Mouse (Mus musculus) embryonic stem cell, embryonic (primary cell): ENCODE data around the gene Eef1e1.
"Not testable (repeated sequence)": the region's sequence is repeated elsewhere in the genome, so short reads cannot be mapped to it uniquely, and the experiment has no call there.

ENCODE experiments used
- CTCF ChIA-PET, 4 experiments: fragments of 300-600 bp in 2 of 4; fragments of 350-600 bp in 2 of 4; sonication (Branson Sonifier 250); formaldehyde crosslinking; loops; one replicate each; lab custom pipeline; 2022; ENCODE audit warnings: inconsistent platforms in 2 of 4; lab: Charles Lee
- POLR2A ChIA-PET, 4 experiments: fragments of 300-600 bp in 2 of 4; fragments of 350-600 bp in 2 of 4; sonication (Branson Sonifier 250); formaldehyde crosslinking; loops; one replicate each; lab custom pipeline; 2022; ENCODE audit warnings: antibody characterized with exemption in 4 of 4, inconsistent platforms in 1 of 4; lab: Charles Lee

The Eef1e1 gene

DNA sequence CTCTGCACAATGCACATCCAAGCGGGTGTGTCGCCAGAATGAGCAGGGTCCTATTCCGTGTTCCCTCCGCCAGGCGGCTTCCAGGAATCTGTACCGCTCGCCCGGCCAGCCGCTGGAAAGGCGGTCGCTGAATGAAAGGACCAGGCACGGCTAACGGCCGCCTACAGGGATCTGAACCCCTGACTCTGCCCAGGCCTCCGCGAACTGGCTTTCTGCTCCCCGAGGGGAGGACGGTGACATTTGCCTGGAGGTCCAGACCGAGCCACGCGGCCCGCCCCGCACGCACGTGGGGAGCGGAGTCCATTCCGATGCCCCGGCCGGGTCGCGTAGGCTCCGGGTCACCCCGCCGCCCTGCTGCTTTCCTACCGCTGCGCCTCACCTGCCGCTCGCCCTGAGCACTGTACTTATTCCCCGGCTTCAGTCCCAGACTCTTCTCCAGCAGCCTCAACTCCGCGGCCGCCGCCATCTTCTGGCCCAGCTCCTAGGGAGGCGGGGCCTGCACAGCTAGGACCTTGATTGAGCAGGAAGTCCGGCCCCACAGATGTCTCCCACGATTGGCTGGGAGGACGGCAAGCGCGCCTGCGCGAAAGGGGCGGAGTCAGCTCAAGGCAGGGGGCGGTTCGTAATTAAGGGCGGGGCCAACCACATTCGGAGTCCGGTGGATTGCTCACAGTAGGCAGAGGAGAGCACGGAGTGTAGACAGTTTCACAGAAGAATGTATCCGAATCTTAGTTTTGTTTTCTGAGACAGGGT is at the start of gene Eef1e1:
Eef1e1 (minus strand) TSS at position 531 of the 753 bp plus-strand sequence.
- ChIA-PET CTCF (interaction anchor here (0.6 to 1.1 kb wide), 4 partner anchors 8 to 536 kb away, joined by 3 to 8 read pairs (median 3); no protein-coding TSS in a partner anchor), POLR2A (interaction anchor here in 3 of 4 experiments (0.6 to 1.1 kb wide), 28 partner anchors 8 to 454 kb away, joined by 3 to 15 read pairs (median 4); partner anchors contain the start of gene Snrnp48 (in 1 of the 3))

DNA sequence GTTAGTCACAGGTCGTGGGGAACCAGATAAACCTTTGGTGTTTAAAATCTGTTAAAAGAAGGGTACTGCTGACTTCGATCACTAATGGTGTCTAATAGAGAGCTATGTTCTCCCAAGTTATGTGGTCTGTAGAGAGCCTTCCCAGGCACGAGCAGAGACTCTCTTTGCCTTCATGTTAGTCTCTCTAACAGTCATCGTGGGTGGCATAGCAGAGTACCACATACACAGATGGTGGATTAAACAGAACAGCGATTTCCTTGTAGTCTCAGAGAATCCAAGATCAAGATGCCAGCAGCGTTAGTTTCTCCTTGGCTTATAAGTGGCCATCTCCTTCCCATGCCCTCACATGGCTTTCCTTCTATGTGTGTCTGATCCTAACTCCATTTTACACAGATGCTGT is 32.0 kb upstream of the Eef1e1 start:
- ChIA-PET CTCF (interaction anchor here in 2 of 4 experiments (0.6 to 1.0 kb wide), 2 partner anchors 75 to 101 kb away, joined by 5 read pairs; no protein-coding TSS in a partner anchor), POLR2A (interaction anchor here in 3 of 4 experiments (0.5 to 1.2 kb wide), 4 partner anchors 10 to 382 kb away, joined by 3 to 4 read pairs (median 3); no protein-coding TSS in a partner anchor)

DNA sequence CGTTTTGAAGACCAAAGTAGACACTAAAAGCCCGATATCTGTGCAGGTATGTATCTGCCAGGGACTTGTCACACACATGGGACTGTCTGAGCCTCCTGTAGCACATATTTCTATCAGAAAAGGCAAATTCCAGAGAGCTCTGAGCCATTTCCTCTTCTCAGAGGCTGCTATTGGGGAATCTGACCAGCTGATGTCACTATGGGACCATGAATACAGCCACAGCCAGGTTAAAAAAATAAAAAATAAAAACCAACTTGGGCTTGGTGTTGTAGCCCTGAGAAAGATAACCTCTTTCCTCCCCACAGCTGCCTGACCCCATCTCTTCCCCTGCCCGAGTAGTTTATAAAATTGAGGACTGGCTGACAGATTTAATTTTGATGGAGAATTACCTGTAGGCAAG is 31.2 kb upstream of the Eef1e1 start:
- POLR2A ChIA-PET: interaction anchor here in 2 of 4 experiments (0.8 to 1.2 kb wide), 2 partner anchors 10 to 22 kb away, joined by 3 read pairs; no protein-coding TSS in a partner anchor
- CTCF ChIA-PET: interaction anchor here in 3 of 4 experiments (0.6 kb wide), 4 partner anchors 14 to 322 kb away, joined by 3 read pairs; partner anchors contain the start of gene Eef1e1 (in 1 of the 3)

DNA sequence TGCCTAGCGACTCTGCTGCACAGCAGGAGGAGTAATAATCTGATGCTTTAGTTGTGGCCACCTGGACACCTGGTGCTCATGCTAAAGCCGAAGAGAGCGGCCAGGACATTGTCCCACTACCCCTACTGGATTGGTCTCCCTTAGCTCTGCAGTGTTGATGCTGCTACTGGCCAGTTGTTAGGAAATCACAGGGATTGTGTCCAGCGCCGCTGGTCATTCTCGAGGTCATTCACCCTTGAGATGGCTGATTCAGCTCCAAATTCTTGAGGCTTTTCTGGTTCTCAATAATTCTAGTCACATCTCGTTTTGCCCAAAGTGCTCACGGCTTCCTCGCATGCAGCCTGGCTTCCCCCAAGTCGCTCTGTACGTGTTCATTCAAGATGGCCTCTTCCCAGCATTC is 29.9 kb upstream of the Eef1e1 start:
- ChIA-PET CTCF (no interaction called here), POLR2A (no interaction called here)

DNA sequence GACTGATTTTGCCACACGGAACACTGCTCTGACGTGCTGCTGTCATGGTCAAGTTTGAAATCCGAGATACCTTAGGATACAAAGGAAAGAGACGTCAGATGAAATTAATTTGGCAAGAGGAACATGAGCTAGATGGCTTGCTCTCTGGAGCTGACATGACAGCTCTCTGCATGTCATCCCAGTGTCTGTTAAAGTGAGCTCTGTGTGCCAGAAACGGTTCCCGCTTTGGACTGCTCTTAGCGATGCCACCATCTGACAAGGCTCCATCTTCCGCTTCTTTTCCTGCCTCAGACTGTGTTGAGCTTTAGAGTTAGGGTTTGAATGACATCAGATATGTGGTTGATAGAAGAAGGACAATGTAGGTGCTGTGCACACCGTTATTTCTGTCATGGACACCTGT is 13.5 kb upstream of the Eef1e1 start:
- ChIA-PET POLR2A (interaction anchor here in 2 of 4 experiments (0.5 to 1.8 kb wide), 5 partner anchors 11 to 60 kb away, joined by 3 to 12 read pairs (median 4); partner anchors contain the start of gene Eef1e1 (in 2 of the 2)), CTCF (no interaction called here)

DNA sequence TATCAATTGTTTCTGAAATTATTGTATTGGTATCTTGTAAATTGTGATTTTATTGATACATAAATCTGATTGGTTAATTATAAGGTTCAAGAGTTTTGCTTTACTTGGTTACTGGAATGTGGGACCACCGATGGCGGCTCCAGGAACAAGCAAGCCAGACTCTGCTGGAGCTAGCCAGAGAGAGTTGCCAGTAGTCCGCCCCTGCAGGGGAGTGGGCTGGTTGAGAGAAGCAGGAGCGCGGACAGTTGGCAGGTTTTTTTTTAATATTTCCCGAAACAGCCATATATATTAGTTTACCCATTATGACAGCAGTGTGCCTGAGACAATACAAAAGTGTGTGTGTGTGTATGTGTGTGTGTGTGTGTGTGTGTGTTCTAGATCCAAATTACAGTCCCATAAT is 12.6 kb upstream of the Eef1e1 start:
- POLR2A ChIA-PET: interaction anchor here in 2 of 4 experiments (0.7 to 1.6 kb wide), 4 partner anchors 13 to 61 kb away, joined by 3 to 4 read pairs (median 4); partner anchors contain the start of gene Eef1e1 (in 1 of the 2)
- CTCF ChIA-PET: not testable (repeated sequence)

DNA sequence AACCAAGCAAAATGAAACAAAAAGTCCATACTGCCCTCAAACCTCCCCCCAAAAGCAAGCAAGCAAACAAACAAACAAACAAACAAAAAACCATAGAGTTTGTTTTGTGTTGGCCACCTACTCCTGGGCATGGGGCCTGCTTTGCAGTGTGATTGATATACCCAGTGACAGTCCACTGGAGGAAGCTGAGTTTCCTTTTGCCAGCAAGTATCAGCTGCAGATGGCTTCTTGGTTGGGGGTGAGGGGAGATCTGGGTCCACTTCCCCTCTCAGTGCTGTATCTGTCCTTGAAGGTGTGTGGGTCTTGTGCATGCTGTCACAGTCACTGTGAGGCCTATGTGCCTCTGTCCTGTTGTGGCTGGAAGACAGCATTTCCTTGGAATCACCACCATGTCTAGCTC is 11.2 kb upstream of the Eef1e1 start:
- ChIA-PET POLR2A (interaction anchor here in 2 of 4 experiments (0.7 to 1.2 kb wide), 3 partner anchors 11 to 20 kb away, joined by 3 read pairs; partner anchors contain the start of gene Eef1e1 (in 1 of the 2)), CTCF (no interaction called here)

DNA sequence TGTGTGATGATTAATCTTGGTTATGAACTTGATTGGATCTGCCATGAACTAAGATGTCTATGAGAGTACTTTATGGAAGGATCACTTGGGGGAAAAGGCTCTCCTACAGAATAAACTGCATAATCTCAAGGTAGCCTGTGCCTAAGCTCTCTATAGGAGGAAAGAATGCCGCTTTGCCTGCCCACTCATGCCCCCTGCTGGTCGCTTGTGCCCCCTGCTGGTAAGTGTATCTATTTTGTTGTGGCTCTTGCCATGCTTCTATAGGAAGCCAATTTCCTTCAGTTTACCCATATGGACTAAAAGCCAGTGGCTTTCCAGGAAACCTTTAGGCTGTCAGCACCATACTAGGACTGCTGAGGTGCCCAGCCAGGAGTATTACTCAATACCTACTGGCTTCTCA is 9.7 kb upstream of the Eef1e1 start:
- CTCF ChIA-PET: interaction anchor here in 3 of 4 experiments (0.6 to 1.0 kb wide), 8 partner anchors 10 to 433 kb away, joined by 3 to 8 read pairs (median 3); partner anchors contain the start of gene Eef1e1 (in 1 of the 3)
- POLR2A ChIA-PET: interaction anchor here in 3 of 4 experiments (1.0 to 2.7 kb wide), 9 partner anchors 10 to 22 kb away, joined by 3 to 15 read pairs (median 5); partner anchors contain the start of gene Eef1e1 (in 3 of the 3)

DNA sequence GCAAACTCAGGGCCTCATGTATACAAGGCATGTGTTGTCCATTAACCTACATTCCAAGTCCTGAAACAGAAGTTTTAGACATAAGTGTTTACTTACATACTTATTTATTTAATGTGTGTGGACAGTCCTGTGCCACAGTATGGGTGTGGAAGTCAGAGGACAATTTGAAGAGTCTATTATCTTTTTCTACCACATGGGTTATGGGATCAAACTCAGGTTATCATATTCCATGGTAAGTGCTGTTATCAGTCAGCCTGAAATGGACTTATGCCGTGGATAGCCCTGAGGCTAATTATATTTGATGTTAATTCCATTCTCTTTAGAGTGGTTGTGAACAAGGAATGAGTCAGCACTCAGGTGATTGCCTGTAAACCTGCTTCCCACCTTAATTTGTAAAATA is 5.9 kb upstream of the Eef1e1 start:
- POLR2A ChIA-PET: no interaction called here

DNA sequence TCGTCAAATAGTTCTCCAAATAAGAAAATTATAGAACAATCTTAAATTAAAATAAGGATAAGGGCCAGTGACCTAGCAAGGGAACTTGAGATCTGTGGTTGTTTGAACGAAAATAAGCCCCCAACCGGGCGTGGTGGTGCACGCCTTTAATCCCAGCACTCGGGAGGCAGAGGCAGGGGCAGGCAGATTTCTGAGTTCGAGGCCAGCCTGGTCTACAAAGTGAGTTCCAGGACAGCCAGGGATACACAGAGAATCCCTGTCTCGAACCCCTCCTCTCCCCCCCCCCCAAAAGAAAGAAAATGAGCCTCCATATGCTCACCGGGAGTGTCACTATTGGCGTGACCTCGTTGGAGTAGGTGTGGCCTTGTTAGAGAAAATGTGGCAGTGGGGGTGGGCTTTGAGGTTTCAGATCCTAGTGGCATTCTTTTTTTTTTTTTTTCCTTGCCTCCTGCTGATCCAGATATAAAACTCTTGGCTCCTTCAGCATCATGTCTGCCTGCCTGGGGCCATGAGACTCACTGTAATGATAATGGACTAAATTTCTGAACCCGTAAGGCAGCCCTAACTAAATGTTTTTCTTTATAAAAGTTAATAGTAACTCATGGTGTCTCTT is 772 bp upstream of the Eef1e1 start:
- POLR2A ChIA-PET: interaction anchor here in 3 of 4 experiments (0.8 to 1.1 kb wide), 20 partner anchors 9 to 455 kb away, joined by 3 to 15 read pairs (median 4); partner anchors contain the start of gene Snrnp48 (in 1 of the 3)
- CTCF ChIA-PET: interaction anchor here in 2 of 4 experiments (0.9 to 1.1 kb wide), 2 partner anchors 9 kb away, joined by 3 to 8 read pairs; no protein-coding TSS in a partner anchor

More for the DNA sequence above, 5.9 kb upstream of the Eef1e1 start:
- CTCF ChIA-PET: no interaction called here

DNA sequence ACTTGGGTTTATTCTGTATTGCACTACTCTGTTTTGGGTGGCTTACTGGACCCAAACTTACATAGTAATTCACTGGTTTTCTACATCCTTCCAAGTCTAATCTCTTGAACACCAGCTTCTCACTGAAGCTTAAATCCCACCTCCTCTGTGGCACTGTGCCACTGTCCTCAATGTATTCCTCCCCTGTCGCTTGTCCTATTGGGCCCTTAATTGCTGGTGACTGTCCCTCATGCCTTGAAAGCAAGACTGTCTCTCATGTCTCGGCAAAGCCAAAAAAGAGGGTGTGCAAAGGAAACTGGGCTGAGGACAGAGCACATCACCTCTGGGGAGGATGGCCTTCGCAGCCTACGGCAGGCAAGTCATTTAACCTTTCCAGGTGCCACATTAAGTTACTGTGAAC is 993 bp downstream of the Eef1e1 start:
- ChIA-PET POLR2A (interaction anchor here in 1 of 4 experiments (0.6 to 4.4 kb wide), 5 partner anchors 12 to 169 kb away, joined by 3 to 34 read pairs (median 3); no protein-coding TSS in a partner anchor), CTCF (interaction anchor here in 1 of 4 experiments (1.5 kb wide), 1 partner anchor 11 kb away, joined by 3 read pairs; no protein-coding TSS in a partner anchor)

DNA sequence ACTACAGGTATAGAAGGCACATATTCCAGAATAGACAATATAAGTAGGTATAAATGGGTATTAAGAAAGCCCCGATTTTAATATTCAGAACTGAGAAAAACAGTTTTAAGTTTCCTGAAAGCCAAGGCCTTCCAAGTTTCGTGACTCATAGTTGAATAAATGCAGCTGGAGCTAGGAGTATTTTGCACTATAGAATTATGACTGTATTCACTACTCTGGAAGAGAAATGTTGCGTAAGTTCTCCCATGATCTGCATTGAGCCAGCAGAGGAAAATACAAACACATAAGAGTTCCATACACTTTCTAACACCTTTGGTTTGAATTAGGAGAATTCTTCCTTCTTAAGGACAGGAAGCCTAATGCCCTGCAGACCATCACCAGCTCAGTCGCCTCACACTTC is 8.6 kb downstream of the Eef1e1 start:
- POLR2A ChIA-PET: interaction anchor here in 3 of 4 experiments (0.6 to 3.1 kb wide), 9 partner anchors 9 to 44 kb away, joined by 3 to 14 read pairs (median 4); partner anchors contain the start of gene Eef1e1 (in 3 of the 3)
- CTCF ChIA-PET: interaction anchor here in 1 of 4 experiments (1.1 kb wide), 1 partner anchor 9 kb away, joined by 3 read pairs; the partner anchor contains the start of gene Eef1e1

DNA sequence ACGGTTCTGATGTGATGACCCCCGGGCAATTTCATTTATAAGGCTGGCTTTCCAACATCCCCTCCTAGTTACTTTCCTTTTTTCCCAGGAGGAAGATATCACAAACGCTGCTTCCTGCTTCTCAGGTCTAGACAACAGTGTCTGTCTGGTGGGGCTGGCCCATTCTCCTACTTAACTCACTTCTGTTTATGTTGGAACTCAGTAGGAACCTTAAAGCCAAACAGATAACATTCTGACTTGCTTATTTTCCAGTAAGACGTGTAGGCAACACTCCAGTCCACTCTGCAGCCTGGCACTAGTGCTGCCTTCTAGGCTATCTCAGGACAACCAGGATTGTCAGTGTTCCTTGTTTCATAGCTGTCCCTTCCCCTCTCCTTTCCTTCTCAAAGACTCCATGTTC is 9.8 kb downstream of the Eef1e1 start:
- CTCF ChIA-PET: interaction anchor here in 1 of 4 experiments (0.7 kb wide), 1 partner anchor 19 kb away, joined by 4 read pairs; no protein-coding TSS in a partner anchor
- POLR2A ChIA-PET: interaction anchor here in 2 of 4 experiments (0.6 to 5.9 kb wide), 11 partner anchors 7 to 900 kb away, joined by 3 to 34 read pairs (median 3); partner anchors contain the start of gene Eef1e1 (in 2 of the 2)

DNA sequence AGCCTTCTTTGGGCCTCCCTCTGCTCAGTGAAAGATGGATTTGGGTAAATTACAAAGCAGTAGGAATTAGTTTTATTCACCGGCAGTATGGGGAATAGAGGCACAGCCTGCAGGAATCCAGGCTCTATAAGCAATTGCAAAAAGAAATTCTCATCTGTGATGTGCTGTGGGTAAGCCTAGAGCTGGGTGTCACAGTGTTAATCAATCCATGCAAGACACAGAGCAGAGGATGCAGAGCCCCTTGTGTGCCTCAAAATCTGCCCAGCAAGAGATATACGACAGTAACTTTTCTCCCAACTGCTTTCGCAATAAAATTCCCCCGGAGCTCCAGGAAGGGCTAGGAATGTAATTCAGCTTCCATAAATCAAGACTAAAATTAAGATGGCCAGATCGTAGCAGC is 17.4 kb downstream of the Eef1e1 start:
- ChIA-PET CTCF (interaction anchor here in 2 of 4 experiments (0.5 to 1.2 kb wide), 2 partner anchors 15 to 124 kb away, joined by 3 read pairs; no protein-coding TSS in a partner anchor), POLR2A (interaction anchor here in 2 of 4 experiments (0.8 to 3.7 kb wide), 6 partner anchors 8 to 32 kb away, joined by 3 to 16 read pairs (median 4); partner anchors contain the start of gene Eef1e1 (in 2 of the 2))

DNA sequence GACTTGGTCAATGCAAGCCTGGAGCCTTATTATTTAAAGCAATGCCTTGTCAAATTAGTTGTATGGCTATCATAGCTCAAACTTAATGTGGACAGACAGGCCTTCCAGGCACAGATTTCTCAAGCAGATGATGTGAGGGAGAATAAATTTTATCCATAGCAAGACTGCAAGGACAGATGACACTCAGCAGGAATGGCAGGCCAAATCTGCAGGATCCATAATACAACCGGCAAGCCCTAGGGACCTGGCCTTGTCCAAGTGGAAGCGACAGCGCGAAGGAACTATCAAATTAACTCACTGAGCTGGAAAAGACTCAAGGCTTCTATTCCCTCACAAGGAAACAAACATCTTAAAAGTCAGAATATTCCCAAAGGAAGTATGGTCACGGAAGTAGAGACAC is 17.9 kb downstream of the Eef1e1 start:
- CTCF ChIA-PET: interaction anchor here in 2 of 4 experiments (0.5 to 1.2 kb wide), 2 partner anchors 15 to 125 kb away, joined by 3 read pairs; no protein-coding TSS in a partner anchor
- POLR2A ChIA-PET: interaction anchor here in 2 of 4 experiments (0.6 to 3.7 kb wide), 9 partner anchors 9 to 189 kb away, joined by 3 to 16 read pairs (median 4); partner anchors contain the start of gene Eef1e1 (in 2 of the 2)

DNA sequence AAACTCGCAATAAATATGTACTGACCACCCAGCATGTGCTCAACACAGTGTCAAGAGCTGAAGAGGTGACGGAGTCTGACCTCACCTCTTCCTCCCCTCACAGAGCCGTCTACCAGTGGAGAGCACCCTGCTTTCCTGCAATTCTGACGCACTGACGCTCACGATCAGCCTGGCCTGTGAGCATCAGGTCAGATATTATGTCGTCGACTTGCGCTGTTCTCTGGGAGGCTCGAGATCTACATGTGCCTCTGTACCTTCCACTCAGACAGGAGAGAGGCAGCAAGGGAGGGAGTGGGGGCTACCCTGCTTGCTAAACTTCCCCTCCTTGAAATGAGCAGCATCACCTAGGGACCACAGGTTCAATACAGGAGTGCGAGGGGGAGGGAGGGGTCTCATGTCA is 20.2 kb downstream of the Eef1e1 start:
- ChIA-PET POLR2A (interaction anchor here in 1 of 4 experiments (1.3 to 3.7 kb wide), 2 partner anchors 16 kb away, joined by 3 to 16 read pairs; no protein-coding TSS in a partner anchor), CTCF (no interaction called here)

DNA sequence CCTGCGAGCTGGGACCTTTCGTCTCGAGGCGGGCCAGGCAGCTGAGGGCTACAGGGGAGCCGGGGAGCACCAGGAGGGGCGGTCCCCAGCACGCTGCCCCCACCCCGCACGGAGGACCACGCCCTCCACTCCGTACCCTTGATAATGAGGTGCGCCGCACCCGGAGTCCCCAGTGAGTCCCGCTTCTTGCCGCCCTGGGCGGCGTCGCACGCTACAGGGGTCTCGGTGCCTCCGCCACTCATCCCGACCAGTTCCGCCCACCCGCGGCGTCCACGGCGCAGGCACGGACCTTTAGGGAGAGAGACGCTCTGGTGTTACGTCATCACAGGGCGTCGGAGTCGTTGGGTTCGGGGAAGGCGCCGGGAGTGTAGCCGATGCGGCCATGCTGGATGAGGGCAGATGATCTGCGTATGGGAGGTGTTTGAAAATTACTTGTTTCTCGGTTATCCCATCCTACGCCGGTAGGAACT is 24.0 kb downstream of the Eef1e1 start, which contains the start of gene Bloc1s5:
Bloc1s5 (minus strand) TSS at position 310 of the 470 bp plus-strand sequence.
- ChIA-PET CTCF (interaction anchor here in 1 of 4 experiments (0.9 to 1.3 kb wide), 2 partner anchors 9 to 22 kb away, joined by 3 read pairs; no protein-coding TSS in a partner anchor), POLR2A (interaction anchor here in 1 of 4 experiments (0.6 to 1.1 kb wide), 8 partner anchors 9 to 45 kb away, joined by 3 to 7 read pairs (median 3); no protein-coding TSS in a partner anchor)
